Mouse (Mus musculus) stomach, embryonic 15.5 days (tissue): ENCODE data around the gene Dclk1. TPM values are rescaled to one million over a fixed set of nuclear protein-coding genes. Genes with fewer than 3 reads are reported as not detected.

Experiments used
- ATAC-seq: fragments of 200-750 bp; cut with Nextera tagmentation; 2 replicates; pipeline ENCODE4 v1.8.0; 2017; ENCODE audit warnings: low read depth, moderate number of reproducible peaks, moderate TSS enrichment; ENCODE audit not compliant: insufficient read depth, low FRiP score
- H3K27ac ChIP-seq: fragments of 300-500 bp; sonication (generic); 2 replicates; pipeline ENCODE4 v1.5.1; 2015; ENCODE audit warnings: mild to moderate bottlenecking, inconsistent platforms
- H3K27me3 ChIP-seq: fragments of 300-500 bp; sonication (generic); replicated peaks from 2 replicates; pipeline ENCODE4 v1.6.1; 2015; ENCODE audit warnings: inconsistent platforms
- H3K36me3 ChIP-seq: fragments of 300-500 bp; sonication (generic); 2 replicates; pipeline ENCODE4 v1.6.1; 2015; ENCODE audit warnings: inconsistent platforms
- H3K4me1 ChIP-seq: fragments of 300-500 bp; sonication (generic); 2 replicates; pipeline ENCODE4 v1.6.1; 2015; ENCODE audit warnings: inconsistent platforms
- H3K4me2 ChIP-seq: fragments of 300-500 bp; sonication (generic); 2 replicates; pipeline ENCODE4 v1.6.1; 2015; ENCODE audit warnings: mild to moderate bottlenecking, inconsistent platforms
- H3K4me3 ChIP-seq: fragments of 300-500 bp; sonication (generic); replicated peaks from 2 replicates; pipeline ENCODE4 v1.5.1; 2015; ENCODE audit warnings: inconsistent platforms
- H3K9ac ChIP-seq: fragments of 300-500 bp; sonication (generic); 2 replicates; pipeline ENCODE4 v1.6.1; 2015; ENCODE audit warnings: inconsistent platforms
- H3K9me3 ChIP-seq: fragments of 300-500 bp; sonication (generic); 2 replicates; pipeline ENCODE4 v1.6.1; 2016; ENCODE audit warnings: inconsistent platforms
- WGBS: fragments of 180-500 bp; shearing (Covaris S2); methylation state at CpG from one replicate; pipeline ENCODE4 v1.1.7; 2015; 5-methylcytosine and 5-hydroxymethylcytosine counted together
- polyA plus RNA-seq: library from polyadenylated mRNA; unstranded; fragments of >200 nt; fragmentation: Nextera tagmentation; extraction: Ambion mirVana; gene quantifications from 2 replicates; pipeline ENCODE4 v1.2.1, GENCODE M21; 2015

Gene Dclk1
- polyA plus RNA-seq, 1 experiment from 2014 or later = 13.4 TPM

DNA sequence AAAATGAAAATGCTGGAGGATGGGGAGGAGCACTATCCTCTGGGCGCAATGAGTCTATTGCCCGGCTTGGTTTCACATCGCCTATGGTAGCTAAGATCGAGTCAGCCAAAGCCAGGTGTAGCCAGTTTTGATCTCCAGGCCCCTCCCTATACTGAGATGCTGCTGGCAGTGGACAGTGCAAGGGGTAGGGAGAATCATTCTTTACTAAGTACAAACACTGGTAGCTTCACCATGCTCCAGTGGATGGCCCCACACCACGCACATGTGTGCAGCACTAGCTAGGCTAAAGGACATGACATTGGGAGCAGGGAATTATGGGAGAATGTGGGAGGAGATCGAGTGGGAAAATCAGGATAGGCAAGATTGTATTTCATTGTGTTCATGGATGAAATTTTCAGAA lies 176.7 kb downstream of the Dclk1 start:
- Histone ChIP-seq H3K36me3 (no peaks in the 10 kb centered on the region), H3K4me1 (0 out of 2 replicates have a peak, but pooled peaks cover 3% of the 10 kb centered on the region), H3K4me3 (no peak overlapping the region), H3K9me3 (no peaks in the 10 kb centered on the region), H3K4me2 (no peak overlapping the region), H3K27me3 (no peaks in the 10 kb centered on the region), H3K27ac (no peak overlapping the region), H3K9ac (no peak overlapping the region)
- ATAC-seq = no peak
- 76% methylated on average over 6 of the region's 6 CpGs for WGBS

GRCm38 (mm10) chr3:55419334-55419733 lies 177.2 kb downstream of the Dclk1 start:
- H3K4me3 ChIP-seq = no peak overlapping the region
- 31% methylated on average over 3 of the region's 3 CpGs for WGBS
- ATAC-seq = no peak
- no peaks in the 10 kb centered on the region for H3K9me3 ChIP-seq
- H3K27me3 ChIP-seq = no peaks in the 10 kb centered on the region
- no peak overlapping the region for H3K9ac ChIP-seq
- H3K36me3 ChIP-seq = no peaks in the 10 kb centered on the region
- no peak overlapping the region for H3K27ac ChIP-seq
- H3K4me1 ChIP-seq = 0 out of 2 replicates have a peak, but pooled peaks cover 3% of the 10 kb centered on the region
- no peak overlapping the region for H3K4me2 ChIP-seq

DNA sequence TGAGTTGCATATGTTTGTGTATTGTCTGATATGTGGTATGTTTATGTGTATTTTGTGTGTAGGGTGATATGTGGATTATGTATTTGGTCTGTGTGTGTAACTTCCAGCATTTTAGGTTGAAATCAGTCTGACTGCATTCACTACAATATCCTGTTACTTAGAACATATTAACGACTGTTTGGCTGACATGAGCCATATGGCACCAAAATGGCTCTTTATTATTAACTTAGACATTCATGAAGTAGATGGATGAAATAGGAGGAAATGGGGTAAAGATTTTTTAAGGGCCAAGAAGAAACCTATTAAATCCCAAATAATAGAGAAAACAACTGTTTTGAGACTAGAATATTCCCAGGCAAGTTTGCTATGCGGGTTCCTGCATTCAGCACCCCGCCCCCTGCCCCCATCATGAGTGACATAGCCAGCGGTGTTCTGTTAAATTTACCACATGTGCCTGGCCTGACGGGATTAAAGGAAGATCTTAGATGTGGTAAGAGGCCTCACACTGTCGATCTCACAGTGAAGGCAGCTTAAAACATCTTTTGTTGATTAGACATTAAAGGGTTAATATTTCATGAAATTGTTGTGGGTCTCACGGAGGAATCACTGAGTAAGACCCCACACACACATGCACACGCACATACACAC lies 178.4 kb downstream of the Dclk1 start:
- Histone ChIP-seq H3K27me3 (no peaks in the 10 kb centered on the region), H3K36me3 (no peaks in the 10 kb centered on the region), H3K27ac (no peak overlapping the region), H3K4me2 (no peak overlapping the region), H3K4me1 (0 out of 2 replicates have a peak, but pooled peaks cover 3% of the 10 kb centered on the region), H3K4me3 (no peak overlapping the region), H3K9ac (no peak overlapping the region), H3K9me3 (no peaks in the 10 kb centered on the region)
- no peak for ATAC-seq
- 48% methylated on average over 8 of the region's 8 CpGs for WGBS

DNA sequence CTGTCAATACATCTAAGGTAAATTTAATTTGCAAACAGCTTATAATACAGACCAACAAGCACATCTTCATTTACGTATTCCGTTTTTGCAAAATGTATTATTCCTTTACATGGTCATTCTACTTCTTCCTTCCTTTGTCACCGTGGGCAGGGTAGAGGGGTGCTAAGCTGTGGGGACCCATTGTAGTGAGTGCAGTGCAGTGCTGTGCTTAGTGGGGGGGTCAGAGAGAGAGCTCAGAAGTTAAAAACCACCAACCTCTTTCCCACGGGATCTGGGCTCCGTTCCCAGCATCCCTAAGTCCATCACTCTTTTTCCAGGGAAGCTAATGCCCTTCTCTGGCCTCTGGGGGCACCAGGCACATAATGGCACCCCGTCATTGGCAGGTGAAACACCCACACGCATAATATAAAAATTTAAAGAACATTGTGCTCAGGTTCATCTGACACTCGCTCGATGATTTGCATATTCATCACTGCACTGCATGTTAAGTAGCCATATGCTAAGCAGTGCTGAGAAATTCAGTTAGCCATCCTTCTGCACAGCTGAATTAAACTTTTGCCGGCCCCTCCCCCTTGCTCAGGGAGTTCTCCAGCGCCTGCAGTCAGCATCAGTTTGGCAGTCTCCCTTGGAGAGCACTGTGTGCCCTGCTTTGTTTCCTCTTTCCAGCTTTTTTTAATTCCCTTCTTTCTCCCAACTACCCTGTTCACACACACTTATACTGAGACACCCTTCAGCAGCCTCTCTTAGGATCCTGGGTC lies 181.7 kb downstream of the Dclk1 start:
- Histone ChIP-seq H3K9ac (no peak overlapping the region), H3K9me3 (no peaks in the 10 kb centered on the region), H3K27ac (no peak overlapping the region), H3K4me2 (no peak overlapping the region), H3K4me1 (no peaks in the 10 kb centered on the region), H3K27me3 (no peaks in the 10 kb centered on the region), H3K4me3 (no peak overlapping the region), H3K36me3 (no peaks in the 10 kb centered on the region)
- ATAC-seq = no peak
- 35% methylated on average over 11 of the region's 11 CpGs for WGBS

DNA sequence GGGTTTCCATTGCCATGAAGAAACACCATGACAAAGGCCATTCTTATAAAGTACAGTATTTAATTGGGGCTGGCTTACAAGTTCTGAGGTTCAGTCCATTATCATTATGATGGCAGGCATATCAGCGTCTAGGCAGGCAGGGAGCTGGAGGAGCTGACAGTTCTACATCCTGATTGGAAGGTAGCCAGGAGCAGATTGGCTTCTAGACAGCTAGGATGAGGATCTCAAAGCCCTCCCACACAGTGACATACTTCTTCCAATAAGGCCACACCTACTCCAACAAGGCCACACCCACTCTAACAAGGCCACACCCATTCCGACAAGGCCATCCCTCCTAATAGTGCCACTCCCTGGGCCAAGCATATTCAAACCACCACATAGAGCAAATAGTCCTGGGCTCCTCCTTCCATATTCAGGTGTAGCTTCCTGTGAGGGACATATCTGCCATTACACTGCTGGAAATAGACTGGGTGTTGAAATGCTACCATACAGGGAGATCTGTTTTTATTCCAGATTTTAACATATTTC lies 187.9 kb downstream of the Dclk1 start:
- WGBS = 81% methylated on average over 2 of the region's 2 CpGs

DNA sequence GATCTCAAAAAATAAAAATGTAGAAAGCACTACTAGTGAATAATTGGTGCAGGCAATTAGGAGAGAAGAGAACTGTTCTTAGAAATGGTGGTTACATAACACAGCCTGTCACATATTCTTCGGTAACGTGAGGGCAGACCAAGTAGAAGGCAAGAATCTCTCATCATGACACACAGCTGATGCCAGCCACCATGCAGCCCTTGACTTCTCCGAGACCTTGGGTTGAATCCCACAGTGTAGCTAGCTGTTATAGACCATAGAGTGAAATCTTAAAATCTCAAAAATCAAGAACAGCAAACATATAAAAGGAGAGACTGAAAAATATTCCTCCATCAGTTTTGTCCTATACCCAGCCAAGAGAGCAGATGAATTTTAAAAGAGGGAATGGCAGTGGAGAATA lies 189.1 kb downstream of the Dclk1 start:
- 84% methylated on average over 3 of the region's 3 CpGs for WGBS
- Histone ChIP-seq H3K9ac (no peak overlapping the region), H3K27me3 (no peaks in the 10 kb centered on the region), H3K4me2 (no peak overlapping the region), H3K4me1 (no peaks in the 10 kb centered on the region), H3K4me3 (no peak overlapping the region), H3K9me3 (no peaks in the 10 kb centered on the region), H3K36me3 (no peaks in the 10 kb centered on the region), H3K27ac (no peak overlapping the region)
- ATAC-seq = no peak

More for the DNA sequence above, 187.9 kb downstream of the Dclk1 start:
- no peaks in the 10 kb centered on the region for H3K27me3 ChIP-seq
- no peaks in the 10 kb centered on the region for H3K9me3 ChIP-seq
- no peaks in the 10 kb centered on the region for H3K4me1 ChIP-seq
- ATAC-seq = no peak
- H3K9ac ChIP-seq = no peak overlapping the region
- no peaks in the 10 kb centered on the region for H3K36me3 ChIP-seq
- no peak overlapping the region for H3K4me2 ChIP-seq
- H3K4me3 ChIP-seq = no peak overlapping the region
- H3K27ac ChIP-seq = no peak overlapping the region

DNA sequence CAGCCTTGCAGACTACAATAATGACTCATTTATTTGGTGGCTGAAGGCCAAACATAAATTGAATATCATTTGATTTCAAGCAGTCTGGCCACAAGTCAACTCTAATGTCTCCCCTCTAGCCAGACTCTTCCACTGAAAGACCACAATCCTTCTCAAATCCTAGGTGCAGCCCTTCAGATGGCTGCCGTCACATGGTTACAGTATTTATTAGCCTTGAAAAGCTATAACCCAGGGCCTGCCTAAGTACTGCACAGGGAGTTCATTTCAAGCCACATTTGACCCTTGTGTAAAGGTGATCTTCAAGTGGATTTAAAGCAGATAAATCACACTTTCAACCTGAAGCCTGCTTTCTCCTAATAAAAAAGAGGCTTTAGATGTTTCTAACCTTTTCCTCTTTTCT lies 192.1 kb downstream of the Dclk1 start:
- no peak overlapping the region for H3K27ac ChIP-seq
- H3K4me1 ChIP-seq = no peaks in the 10 kb centered on the region
- no peak for ATAC-seq
- no peaks in the 10 kb centered on the region for H3K27me3 ChIP-seq
- H3K4me2 ChIP-seq = no peak overlapping the region
- H3K36me3 ChIP-seq = no peaks in the 10 kb centered on the region
- 56% methylated on average over 1 of the region's 1 CpGs for WGBS
- no peaks in the 10 kb centered on the region for H3K9me3 ChIP-seq
- H3K4me3 ChIP-seq = no peak overlapping the region
- no peak overlapping the region for H3K9ac ChIP-seq

GRCm38 (mm10) chr3:55438824-55439446 lies 196.8 kb downstream of the Dclk1 start:
- WGBS = 73% methylated on average over 7 of the region's 7 CpGs
- Histone ChIP-seq H3K27me3 (no peaks in the 10 kb centered on the region), H3K4me2 (no peak overlapping the region), H3K4me1 (no peaks in the 10 kb centered on the region), H3K9me3 (no peaks in the 10 kb centered on the region), H3K4me3 (no peak overlapping the region), H3K27ac (no peak overlapping the region), H3K36me3 (no peaks in the 10 kb centered on the region), H3K9ac (no peak overlapping the region)
- no peak for ATAC-seq

DNA sequence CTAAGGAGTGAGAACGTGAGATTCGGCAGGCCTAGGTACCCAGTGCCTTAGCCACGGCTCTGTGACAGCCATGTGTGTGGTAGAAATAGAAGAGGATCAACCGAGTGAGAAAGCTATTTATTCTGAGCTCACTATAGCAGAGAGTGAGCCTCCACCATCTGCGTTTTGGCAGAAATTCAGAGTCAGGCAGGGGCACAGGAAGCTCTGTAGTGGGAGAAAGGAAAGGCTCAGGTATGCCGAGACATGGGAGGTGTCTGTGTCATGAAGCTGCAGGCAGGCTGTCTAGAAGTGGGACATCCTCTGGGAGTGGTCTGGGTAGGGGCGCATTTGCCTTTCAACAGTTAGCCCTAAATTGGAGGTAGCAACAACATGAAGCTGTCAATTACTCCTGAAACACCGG lies 198.2 kb downstream of the Dclk1 start:
- WGBS = 46% methylated on average over 8 of the region's 8 CpGs
- no peak overlapping the region for H3K9ac ChIP-seq
- no peak overlapping the region for H3K4me2 ChIP-seq
- no peak for ATAC-seq
- H3K27ac ChIP-seq = no peak overlapping the region
- H3K27me3 ChIP-seq = no peaks in the 10 kb centered on the region
- no peaks in the 10 kb centered on the region for H3K4me1 ChIP-seq
- H3K9me3 ChIP-seq = no peaks in the 10 kb centered on the region
- no peaks in the 10 kb centered on the region for H3K36me3 ChIP-seq
- H3K4me3 ChIP-seq = no peak overlapping the region

DNA sequence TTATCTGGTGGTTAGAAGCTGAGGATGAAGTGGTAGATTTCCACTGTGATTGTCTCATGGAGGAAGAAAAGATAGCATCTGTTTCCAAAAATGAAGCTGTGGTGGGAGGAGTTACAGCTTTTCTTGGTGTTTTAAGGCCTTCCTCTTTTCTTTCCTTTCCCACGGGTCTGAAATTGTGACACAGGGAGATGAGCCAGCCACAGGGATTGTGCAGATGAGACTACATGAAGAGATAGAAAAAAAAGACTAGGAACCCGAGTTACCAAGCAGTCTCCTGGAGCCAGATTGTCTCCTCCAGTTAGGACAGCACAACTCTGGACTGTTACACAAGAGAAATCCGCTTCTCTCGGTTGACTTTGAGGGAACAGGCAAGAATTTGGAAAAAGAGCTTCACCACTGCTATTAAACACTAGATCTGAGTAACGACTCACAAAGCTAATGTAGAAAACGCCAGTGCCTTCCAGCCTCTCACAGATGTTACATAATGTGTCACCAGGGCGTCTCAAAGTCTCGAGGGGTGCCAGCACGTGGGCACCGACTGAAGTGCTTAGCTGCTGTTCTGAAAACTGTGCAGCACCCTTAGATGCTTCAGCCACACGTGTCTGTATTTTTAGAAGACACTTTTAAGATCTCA lies 200.0 kb downstream of the Dclk1 start:
- Histone ChIP-seq H3K36me3 (no peaks in the 10 kb centered on the region), H3K27me3 (no peaks in the 10 kb centered on the region), H3K4me3 (no peak overlapping the region), H3K9me3 (no peaks in the 10 kb centered on the region), H3K4me2 (no peak overlapping the region), H3K4me1 (no peaks in the 10 kb centered on the region), H3K27ac (no peak overlapping the region), H3K9ac (no peak overlapping the region)
- 73% methylated on average over 11 of the region's 11 CpGs for WGBS
- no peak for ATAC-seq

DNA sequence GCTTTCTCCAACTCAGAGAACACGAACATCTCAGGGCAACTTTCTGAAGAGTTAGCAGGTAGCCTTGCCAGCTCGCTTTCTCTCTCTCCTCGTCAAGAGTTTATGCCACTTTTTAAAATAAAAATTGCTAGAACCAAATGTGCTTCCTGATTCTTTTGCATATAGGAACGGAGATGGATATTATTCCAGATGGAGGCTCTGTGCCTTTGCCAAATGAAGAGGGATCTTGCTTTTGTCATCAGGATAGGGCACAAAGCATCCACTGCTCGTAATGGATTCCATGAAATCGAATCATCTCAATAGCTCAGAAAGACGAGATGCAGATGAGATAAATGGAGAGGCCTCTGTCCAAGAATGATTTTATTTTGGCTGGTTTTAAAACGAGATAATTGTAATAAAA lies 201.1 kb downstream of the Dclk1 start:
- Histone ChIP-seq H3K27ac (no peak overlapping the region), H3K36me3 (no peaks in the 10 kb centered on the region), H3K4me2 (no peak overlapping the region), H3K9ac (no peak overlapping the region), H3K4me3 (no peak overlapping the region), H3K27me3 (no peaks in the 10 kb centered on the region), H3K4me1 (no peaks in the 10 kb centered on the region), H3K9me3 (no peaks in the 10 kb centered on the region)
- 76% methylated on average over 8 of the region's 8 CpGs for WGBS
- ATAC-seq = no peak

GRCm38 (mm10) chr3:55443725-55444124 lies 201.6 kb downstream of the Dclk1 start:
- no peaks in the 10 kb centered on the region for H3K36me3 ChIP-seq
- H3K4me1 ChIP-seq = no peaks in the 10 kb centered on the region
- 80% methylated on average over 2 of the region's 2 CpGs for WGBS
- no peak overlapping the region for H3K9ac ChIP-seq
- no peaks in the 10 kb centered on the region for H3K27me3 ChIP-seq
- H3K4me3 ChIP-seq = no peak overlapping the region
- no peak overlapping the region for H3K27ac ChIP-seq
- no peak overlapping the region for H3K4me2 ChIP-seq
- H3K9me3 ChIP-seq = no peaks in the 10 kb centered on the region
- no peak for ATAC-seq
